Mouse (Mus musculus): ENCODE measurements at regions not wholly inside any gene's neighbourhood (a gene's known extent, or its start where the extent isn't known, plus 50 kb on each side); places are given as distances from the start of the nearest gene placed in this dataset.
A peak's percentile ranks its signal among the peaks of the same experiment; 100 is the strongest.

- peak; percentile 90 for ATAC-seq (replicated peaks; ENCODE audit: low FRiP score, low TSS enrichment, poor library complexity, severe bottlenecking)
Measured at GRCm38 (mm10) chr8:92014704-92015103, 212.8 kb upstream of the Irx3 start.

- ATAC-seq (replicated peaks; ENCODE audit: low FRiP score, low TSS enrichment, poor library complexity, severe bottlenecking): no peak
Measured at GRCm38 (mm10) chr8:92013183-92013582, 211.3 kb upstream of the Irx3 start.

GRCm38 (mm10) chr8:92010412-92010811 lies 208.5 kb upstream of the Irx3 start:
- no peak for ATAC-seq (replicated peaks; ENCODE audit: low FRiP score, low TSS enrichment, poor library complexity, severe bottlenecking)

GRCm38 (mm10) chr8:92008616-92009610 lies 207.0 kb upstream of the Irx3 start:
- no peak for ATAC-seq (replicated peaks; ENCODE audit: low FRiP score, low TSS enrichment, poor library complexity, severe bottlenecking)

- ATAC-seq (replicated peaks; ENCODE audit: low FRiP score, low TSS enrichment, poor library complexity, severe bottlenecking): no peak
Measured at GRCm38 (mm10) chr8:92005091-92005490, 203.2 kb upstream of the Irx3 start.

- no peak for ATAC-seq (replicated peaks; ENCODE audit: low FRiP score, low TSS enrichment, poor library complexity, severe bottlenecking)
Measured at GRCm38 (mm10) chr8:92004532-92004931, 202.7 kb upstream of the Irx3 start.

- ATAC-seq (replicated peaks; ENCODE audit: low FRiP score, low TSS enrichment, poor library complexity, severe bottlenecking): no peak
Measured at GRCm38 (mm10) chr8:92000368-92000767, 198.5 kb upstream of the Irx3 start.

GRCm38 (mm10) chr8:91999661-92000060 lies 197.8 kb upstream of the Irx3 start:
- no peak for ATAC-seq (replicated peaks; ENCODE audit: low FRiP score, low TSS enrichment, poor library complexity, severe bottlenecking)

- ATAC-seq (replicated peaks; ENCODE audit: low FRiP score, low TSS enrichment, poor library complexity, severe bottlenecking): no peak
Measured at GRCm38 (mm10) chr8:91999189-91999588, 197.3 kb upstream of the Irx3 start.

- no peak for ATAC-seq (replicated peaks; ENCODE audit: low FRiP score, low TSS enrichment, poor library complexity, severe bottlenecking)
Measured at GRCm38 (mm10) chr8:91997892-91998189, 196.0 kb upstream of the Irx3 start.

GRCm38 (mm10) chr8:91997023-91997891 lies 195.4 kb upstream of the Irx3 start:
- ATAC-seq (replicated peaks; ENCODE audit: low FRiP score, low TSS enrichment, poor library complexity, severe bottlenecking): no peak

- no peak for ATAC-seq (replicated peaks; ENCODE audit: low FRiP score, low TSS enrichment, poor library complexity, severe bottlenecking)
Measured at GRCm38 (mm10) chr8:91996305-91997022, 194.6 kb upstream of the Irx3 start.

GRCm38 (mm10) chr8:91995407-91996144 lies 193.7 kb upstream of the Irx3 start:
- ATAC-seq (replicated peaks; ENCODE audit: low FRiP score, low TSS enrichment, poor library complexity, severe bottlenecking): no peak

- ATAC-seq (replicated peaks; ENCODE audit: low FRiP score, low TSS enrichment, poor library complexity, severe bottlenecking): peak; percentile 45
Measured at GRCm38 (mm10) chr8:91991542-91992452, 189.9 kb upstream of the Irx3 start.

- ATAC-seq (replicated peaks; ENCODE audit: low FRiP score, low TSS enrichment, poor library complexity, severe bottlenecking): no peak
Measured at GRCm38 (mm10) chr8:91990952-91991351, 189.1 kb upstream of the Irx3 start.

GRCm38 (mm10) chr8:91990048-91990447 lies 188.2 kb upstream of the Irx3 start:
- ATAC-seq (replicated peaks; ENCODE audit: low FRiP score, low TSS enrichment, poor library complexity, severe bottlenecking): 0 out of 2 replicates have a peak, but pooled peaks have one; percentile 13

- ATAC-seq (replicated peaks; ENCODE audit: low FRiP score, low TSS enrichment, poor library complexity, severe bottlenecking): no peak
Measured at GRCm38 (mm10) chr8:91988866-91989633, 187.2 kb upstream of the Irx3 start.
